Mouse (Mus musculus): ENCODE measurements around the gene Hspa5. TPM values are rescaled to one million over a fixed set of nuclear protein-coding genes. Genes with fewer than 3 reads are reported as not detected.

The Hspa5 gene
- polyA plus RNA-seq, 1 experiment from 2014 or later: 614 TPM

Other genes starting within 250 kb of the Hspa5 start
- 90.4 and 94.0 TPM in 2 replicates for gene Gapvd1, start 16.7 kb upstream of the Hspa5 start, polyA plus RNA-seq (2016; fragmentation: Nextera tagmentation; extraction: Ambion mirVana)
- gene Rabepk, start 27.9 kb downstream of the Hspa5 start, polyA plus RNA-seq (2016; fragmentation: Nextera tagmentation; extraction: Ambion mirVana): 31.5 and 43.0 TPM in 2 replicates
- gene Fbxw2, start 54.3 kb downstream of the Hspa5 start, polyA plus RNA-seq (2016; fragmentation: Nextera tagmentation; extraction: Ambion mirVana): 65.6 and 73.6 TPM in 2 replicates
- gene Gm34653, start 61.0 kb downstream of the Hspa5 start, polyA plus RNA-seq (2016; fragmentation: Nextera tagmentation; extraction: Ambion mirVana): not detected in 2 replicates
- gene Cutal, start 102.4 kb downstream of the Hspa5 start, polyA plus RNA-seq (2016; fragmentation: Nextera tagmentation; extraction: Ambion mirVana): 0.16 TPM in 1 of 2 replicates, not detected in the other
- gene Psmd5, start 103.0 kb downstream of the Hspa5 start, polyA plus RNA-seq (2016; fragmentation: Nextera tagmentation; extraction: Ambion mirVana): 114 and 136 TPM in 2 replicates
- 1.9 and 2.1 TPM in 2 replicates for gene Phf19, start 142.1 kb downstream of the Hspa5 start, polyA plus RNA-seq (2016; fragmentation: Nextera tagmentation; extraction: Ambion mirVana)
- 0.27 and 0.67 TPM in 2 replicates for gene Traf1, start 189.8 kb downstream of the Hspa5 start, polyA plus RNA-seq (2016; fragmentation: Nextera tagmentation; extraction: Ambion mirVana)